Mouse (Mus musculus) heart, postnatal 36 days (tissue): Measurements from ENCODE around the gene Kncn. TPM values are rescaled to one million over a fixed set of nuclear protein-coding genes. Genes with fewer than 3 reads are reported as not detected.

Source experiments
- DNase-seq, 2 experiments: peaks; one replicate each; pipeline ENCODE4 v3.0.0; 2021 to 2022
- intact Hi-C: fragments of 180-260 bp; cut with DNase I; formaldehyde crosslinking; loops from one replicate; pipeline ENCODE4 v1.15.1; 2025
- total RNA-seq, 2 experiments: library from RNA; stranded (reverse); gene quantifications; 2 replicates each; pipeline ENCODE4 v1.2.3; 2021

Gene Kncn
- total RNA-seq, 2 experiments from 2014 or later = not detected

DNA sequence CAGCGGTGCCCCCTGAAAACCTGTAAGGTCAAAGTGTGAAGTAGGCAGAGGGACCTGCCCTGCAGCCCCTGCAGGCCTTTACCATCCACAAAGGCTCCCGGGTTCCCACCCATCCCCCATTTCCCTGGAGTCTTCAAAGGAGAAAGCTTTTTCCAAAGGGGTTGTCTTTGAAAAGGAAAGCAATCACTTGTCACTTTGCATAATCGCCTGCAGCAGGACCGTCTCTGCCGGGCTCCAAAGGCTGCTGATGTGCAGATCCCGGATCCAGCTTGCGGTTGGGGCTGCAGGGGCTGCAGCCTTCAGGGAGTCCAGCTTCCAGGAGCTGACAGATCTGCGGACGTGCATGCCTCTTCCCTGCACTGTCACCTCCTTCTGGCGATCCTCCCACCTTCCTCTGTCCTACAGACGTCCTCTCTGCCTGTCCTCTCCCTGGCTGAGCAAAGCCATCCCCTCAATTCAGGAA, 6.0 kb upstream of the Kncn start:
- intact Hi-C loops = no loop called here
- no peak for DNase-seq

DNA sequence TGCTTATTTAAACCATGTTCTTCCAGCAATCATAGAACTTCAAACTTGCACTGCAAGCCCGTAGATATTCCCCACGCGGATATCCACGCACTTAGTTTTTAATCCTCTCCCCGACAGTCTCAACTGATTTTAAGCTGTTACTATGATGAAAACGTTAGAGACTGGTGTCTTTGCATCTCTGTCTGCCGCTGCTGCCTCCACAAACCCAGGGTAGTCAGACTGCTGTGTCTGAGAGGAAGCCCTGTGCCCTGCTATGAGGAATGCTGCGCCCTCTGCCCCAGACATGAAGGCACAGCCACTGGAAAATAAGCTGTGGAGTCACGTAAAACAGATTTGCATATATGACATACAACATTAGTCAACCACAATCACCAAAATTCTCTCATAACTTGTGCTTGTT, 5.4 kb upstream of the Kncn start:
- intact Hi-C loops = no loop called here
- no peak for DNase-seq

DNA sequence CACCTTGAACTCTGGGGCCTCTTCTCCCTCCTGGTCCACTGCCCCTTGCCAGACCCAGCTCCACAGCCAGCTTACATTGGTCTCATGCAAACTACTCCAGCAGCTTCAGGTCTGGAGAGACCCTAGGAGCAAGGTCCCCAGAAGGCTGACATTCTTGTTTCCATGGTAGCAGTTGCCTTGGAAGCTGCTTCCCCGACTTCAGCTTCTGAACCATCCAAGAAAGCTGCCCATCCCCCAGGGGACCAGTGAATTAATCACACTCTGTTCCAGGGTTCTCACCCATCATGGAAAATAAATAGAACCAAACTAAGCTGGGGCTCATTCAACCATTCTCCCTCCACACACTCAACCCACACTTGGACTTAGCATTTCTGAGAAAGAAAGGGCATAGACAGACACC, 3.0 kb upstream of the Kncn start:
- no peak for DNase-seq

DNA sequence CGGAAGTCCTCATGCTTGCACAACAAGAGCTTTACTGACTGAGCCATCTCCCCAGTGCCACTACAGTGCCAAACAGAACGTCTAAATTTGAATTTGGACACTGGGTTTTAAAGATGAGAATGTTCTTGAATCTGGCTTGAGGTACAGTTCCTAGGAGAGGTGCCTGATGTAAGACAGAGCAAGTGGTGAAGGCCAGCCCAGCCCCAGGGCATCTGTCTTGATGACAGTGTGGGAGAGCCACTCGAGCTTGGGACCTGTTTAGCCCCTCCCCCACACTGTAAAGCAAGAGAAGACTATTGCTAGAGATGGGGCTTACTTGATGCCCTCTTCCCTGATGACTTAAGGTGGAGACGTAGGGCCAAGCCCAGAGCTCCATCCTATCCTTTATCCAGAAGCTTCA, 2.0 kb upstream of the Kncn start:
- no peak for DNase-seq
- intact Hi-C loops = no loop called here

More for the DNA sequence above, 3.0 kb upstream of the Kncn start:
- intact Hi-C loops = no loop called here

DNA sequence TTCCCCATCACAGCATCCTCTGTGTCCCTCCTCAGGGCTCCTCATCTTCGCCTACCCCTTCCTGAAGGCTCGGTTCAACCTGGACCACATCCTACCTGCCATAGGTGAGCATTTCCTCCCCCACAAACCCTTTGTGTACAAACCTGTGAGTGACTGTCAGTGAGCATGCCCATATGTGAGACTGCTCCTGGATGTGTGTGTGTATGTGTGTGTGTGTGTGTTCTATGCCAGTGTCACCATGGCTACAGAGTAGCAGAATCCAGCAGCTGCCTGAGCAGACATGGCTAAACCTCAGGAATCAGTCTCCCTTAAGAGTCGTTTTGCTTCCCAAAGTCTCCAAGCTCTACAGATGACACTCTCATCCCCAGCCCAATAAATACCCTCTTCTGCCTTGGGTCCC, 1.6 kb downstream of the Kncn start:
- no peak for DNase-seq
- intact Hi-C loops = no loop called here

DNA sequence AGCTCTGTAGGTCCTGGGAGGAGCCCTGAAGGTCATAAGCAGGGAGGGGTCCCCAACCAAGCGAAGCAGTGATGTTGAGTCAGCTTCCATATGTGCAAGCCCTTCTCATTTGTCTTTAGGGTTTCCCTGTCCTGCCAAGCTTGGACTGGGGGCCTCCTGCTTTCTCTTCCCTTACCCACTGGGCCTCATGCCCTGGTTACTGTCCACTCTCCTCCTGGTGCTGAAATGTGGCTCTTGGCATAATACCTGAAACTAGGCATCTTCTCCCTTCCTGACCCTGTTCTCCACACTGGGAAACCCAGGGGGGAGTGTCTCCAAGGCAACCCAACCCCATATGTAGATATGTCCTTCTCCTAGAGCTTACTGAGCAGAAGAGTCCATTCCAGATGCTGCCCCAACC, 2.7 kb downstream of the Kncn start:
- intact Hi-C loops = no loop called here
- DNase-seq = no peak

DNA sequence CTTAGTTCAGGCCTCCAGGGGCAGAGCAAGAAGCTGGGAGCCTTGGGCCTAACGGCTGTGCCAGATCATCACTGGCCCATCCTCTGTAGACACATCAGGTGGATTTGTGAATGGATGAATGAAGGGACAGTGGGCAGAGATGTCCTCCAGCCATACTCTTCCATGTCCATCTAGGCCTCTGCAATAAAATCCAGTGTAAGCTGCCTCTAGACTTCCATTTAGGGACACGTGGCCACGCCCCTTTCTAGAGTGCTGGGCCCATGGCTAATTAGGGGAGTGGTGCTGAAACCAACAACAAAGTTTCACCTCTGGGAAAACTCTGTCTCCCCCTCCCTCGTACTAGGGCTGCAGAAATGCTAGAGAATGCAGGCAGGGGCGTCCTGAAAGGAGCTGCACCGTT, 5.9 kb downstream of the Kncn start:
- intact Hi-C loops = no loop called here
- no peak for DNase-seq

DNA sequence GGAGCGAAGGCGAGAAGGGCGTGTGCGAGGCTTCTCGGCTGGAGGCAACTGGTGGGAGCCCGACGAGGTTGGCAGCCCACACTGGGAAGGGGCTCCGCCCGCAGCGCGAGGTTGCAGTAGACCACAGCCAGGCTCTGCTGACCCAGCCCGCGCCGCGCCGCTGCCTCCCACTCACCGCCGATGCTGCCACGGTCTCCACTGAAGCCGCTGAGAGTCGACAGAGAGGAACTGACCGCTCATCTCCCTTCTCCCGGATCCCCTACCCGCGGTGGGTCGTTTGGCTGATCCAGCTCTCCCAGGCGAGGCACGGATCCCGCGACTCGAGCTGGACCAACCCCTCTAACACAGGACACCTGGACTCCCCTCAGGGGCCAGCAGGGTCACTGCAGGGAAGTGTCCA, 6.4 kb downstream of the Kncn start, which contains the start of gene 6430628N08Rik:
6430628N08Rik (plus strand) TSS at position 113 of the 400 bp plus-strand sequence.
- DNase-seq = no peak
- intact Hi-C loops = no loop called here

DNA sequence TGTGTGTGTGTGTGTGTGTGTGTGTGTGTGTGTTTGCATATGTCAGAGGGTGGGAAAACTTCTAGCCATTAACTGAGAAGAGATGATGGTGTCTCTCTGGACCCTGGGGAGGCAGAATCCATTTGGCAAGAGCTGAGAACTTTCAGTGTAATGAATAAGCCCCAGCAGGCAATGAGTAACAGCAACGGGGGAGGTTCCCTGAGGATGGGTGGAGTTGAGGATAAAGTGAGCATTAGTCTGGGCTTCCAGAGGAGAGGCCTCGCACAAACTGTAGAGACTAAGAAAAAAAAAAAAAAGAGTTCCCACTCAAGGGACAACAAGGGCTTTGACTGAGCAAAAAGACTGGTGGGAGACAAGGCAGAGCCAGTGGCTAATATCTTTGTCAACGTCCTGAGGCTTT, 10.1 kb downstream of the Kncn start:
- intact Hi-C loops = no loop called here
- DNase-seq = no peak

DNA sequence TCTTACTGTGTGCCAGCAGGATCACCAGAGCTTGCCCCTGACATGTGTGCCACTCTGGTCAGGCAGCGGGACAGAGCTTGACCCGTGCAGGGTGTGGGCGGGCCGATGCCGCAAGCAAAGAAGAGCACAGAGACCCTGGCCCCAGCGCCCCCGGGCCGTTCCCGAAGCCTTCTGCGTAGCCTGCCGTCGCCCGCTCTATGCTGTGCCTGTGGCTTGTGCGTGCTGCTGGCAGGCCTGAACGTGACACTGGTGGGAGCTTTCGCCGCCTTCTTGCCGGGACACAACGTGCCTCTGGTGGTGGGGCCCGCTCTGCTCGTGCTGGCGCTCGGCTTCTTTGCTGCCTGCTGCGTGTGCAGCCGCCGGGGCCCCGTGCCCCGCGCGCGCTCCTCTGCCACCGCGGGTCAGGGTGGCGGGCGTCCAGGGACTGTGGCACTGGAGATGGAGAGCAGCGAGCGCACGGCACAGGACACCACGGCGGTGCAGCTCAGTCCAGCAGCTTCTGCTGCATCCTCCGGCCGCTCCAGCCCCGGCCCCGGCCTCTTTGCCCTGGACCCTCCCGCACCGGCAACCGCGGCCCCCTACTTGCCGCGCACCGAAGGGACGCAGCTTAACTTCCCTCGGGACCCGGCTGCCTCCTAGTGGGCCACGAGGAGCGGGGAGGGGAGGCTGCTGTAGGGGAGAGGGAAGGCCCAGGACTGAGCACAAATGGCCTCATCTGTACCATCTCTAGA, 13.9 kb downstream of the Kncn start:
- no peak for DNase-seq
- intact Hi-C loops = no loop called here

DNA sequence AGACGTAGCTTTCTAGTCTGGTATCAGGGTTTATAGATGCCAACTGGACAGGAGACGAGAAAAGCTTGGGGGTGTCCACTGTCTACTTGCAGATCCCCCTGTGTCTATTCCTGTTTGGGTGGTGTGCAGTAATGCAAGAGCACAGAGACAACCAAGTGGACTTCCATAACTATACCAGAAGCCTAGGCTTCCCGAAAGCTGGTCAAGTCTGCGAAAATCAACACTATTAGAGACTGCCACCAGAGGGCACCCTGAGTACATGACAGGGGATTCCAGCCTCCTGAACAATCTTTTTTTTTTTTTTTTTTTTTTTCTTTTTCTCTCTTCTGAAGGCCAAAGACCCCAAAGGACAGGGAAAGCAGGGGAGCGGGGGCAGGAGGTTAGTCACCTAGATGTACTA, 18.6 kb downstream of the Kncn start:
- intact Hi-C loops = loop anchor here (1.0 to 5.0 kb wide), 4 partner anchors 49 to 171 kb away; no protein-coding TSS in a partner anchor
- peak; percentile 74 to 83 for DNase-seq

DNA sequence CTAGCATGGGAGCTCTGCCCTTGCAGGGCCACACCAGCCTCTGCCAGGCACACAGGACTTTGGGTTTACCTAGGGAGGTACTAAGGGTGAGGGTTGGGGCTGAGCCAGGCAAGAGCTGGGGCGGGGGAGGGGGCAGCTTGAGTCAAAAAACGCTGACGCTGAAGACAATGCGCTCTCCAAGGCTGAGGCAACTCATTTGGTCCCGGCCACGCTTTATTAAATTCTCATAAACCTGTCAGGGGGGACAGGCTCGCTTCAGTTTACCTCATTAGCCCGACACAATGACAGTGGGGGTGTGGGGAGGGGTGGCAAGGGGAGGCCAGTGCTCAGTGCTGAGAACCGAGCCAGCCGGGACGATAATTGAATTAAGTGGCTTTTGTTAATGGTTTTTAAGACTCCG, 20.2 kb downstream of the Kncn start:
- intact Hi-C loops = loop anchor here (5.0 kb wide), 1 partner anchor 172 kb away; no protein-coding TSS in a partner anchor
- DNase-seq = no peak

DNA sequence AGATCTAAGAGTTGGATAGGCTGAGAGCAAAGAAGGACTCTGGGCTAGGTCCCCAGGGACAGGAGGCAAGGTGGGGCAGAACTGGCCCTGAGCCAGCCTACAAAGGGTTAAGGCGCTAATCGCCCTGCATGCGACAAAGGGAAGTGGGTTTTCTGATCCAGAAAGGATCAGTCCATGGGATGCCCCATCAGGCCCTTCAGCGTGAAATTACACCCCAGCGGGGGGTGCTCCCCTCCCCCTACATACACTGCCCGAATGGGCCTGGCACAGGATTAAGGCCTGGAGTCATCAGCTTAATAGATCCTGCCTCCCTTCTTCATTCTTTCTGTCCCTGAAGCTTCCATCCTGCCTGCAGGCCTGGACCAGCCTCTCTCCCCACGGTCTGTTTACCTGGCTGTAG, 21.5 kb downstream of the Kncn start:
- intact Hi-C loops = no loop called here
- no peak for DNase-seq

DNA sequence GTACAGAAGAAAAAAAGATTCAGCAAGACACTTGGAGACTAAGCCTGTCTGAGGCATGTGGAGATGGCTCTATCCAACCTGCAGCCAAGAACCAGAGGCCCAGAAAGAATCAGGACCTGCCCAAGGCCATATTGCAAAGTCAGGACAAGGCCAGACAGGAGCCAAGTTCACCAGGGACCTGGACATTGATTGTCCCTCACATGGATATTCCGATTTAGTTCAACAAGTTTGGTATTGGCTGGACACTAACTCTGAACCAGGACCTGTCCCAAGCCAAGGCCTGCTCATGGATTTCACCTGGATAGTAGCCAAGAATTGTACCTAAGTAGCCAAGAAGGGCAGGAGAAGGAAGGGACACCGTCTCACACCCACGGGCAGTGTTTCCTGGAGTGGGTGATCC, 22.6 kb downstream of the Kncn start:
- intact Hi-C loops = no loop called here
- DNase-seq = no peak

DNA sequence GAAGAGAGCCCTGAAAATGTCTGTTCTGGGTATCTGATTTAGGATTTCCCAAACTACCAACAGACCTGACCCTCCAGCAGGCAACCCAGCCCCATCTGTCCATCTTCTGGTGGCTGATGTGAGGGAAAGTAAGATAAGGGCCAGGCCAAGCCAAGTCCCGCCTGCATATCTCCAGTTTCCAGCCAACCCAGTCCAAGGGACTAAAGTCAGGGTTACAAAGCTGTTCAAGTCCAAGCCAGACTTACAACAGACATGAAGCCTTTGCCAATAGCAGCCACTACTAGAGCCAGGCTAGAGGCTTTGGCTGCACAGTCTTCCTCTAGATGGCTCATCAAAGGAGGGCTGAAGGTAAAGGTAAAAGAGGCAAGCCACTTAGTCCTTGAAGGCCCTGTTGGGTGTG, 23.8 kb downstream of the Kncn start:
- peak in 1 of 2 experiments; percentile 11 for DNase-seq
- intact Hi-C loops = no loop called here

DNA sequence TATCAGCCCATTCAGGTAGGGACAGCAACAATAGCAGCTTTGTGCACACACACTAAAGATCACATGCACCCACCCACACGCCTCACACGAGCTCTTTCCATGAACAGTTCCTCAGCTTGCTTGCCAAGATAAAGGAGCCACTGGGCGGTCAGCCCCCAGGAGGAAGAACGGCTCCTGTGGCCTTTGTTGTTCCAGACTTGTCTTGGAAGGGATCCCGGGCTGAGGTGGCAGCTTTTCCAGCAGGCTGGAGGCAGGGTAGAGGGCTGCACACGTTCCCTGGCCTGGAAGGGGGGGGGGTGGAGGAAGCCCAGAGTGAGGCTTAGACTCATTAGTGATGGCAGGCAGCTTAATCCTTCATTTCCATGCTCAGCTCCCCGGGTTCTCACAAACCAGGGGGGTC, 24.4 kb downstream of the Kncn start:
- intact Hi-C loops = no loop called here
- peak; percentile 23 to 42 for DNase-seq

DNA sequence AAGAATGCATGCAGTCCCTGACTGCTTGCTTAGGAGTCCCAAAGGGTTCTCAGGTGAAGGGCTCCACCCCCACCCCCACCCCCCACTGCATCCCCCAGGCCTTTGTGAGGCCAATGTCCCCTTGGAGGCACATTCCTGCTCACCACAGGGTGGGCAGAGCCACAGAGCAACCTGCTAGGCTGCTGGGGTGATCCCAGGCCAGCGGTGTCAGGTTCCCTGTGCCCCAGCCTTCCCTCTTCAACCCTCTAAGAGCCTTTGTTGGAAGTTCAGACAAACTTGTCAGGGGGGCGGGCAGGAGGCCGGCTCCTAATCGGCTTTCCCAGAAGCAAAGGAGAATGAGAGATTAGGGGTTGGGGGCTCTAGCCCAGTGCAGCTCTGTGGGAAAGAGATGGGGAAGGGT, 27.4 kb downstream of the Kncn start:
- intact Hi-C loops = no loop called here
- no peak for DNase-seq

DNA sequence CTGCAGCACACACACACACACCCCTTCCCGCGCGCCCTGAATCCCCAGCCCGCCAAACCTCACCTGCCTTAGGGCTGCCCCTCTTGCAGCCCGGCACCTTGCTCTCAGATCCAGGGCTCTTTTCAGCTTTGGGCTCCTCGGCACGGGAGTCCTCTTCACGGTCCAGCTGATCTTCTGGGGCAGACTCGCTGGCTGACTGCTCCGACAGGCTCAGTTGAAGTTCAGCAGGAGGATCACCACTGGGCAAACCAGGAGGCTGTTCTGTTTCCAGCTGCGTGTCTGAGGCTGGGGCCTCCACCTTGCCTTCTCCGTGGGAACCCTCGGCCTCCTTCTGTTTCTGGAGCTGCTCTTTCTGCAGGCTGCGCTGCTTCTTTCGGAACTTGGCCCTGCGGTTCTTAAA, 35.7 kb downstream of the Kncn start:
- intact Hi-C loops = no loop called here
- no peak for DNase-seq

DNA sequence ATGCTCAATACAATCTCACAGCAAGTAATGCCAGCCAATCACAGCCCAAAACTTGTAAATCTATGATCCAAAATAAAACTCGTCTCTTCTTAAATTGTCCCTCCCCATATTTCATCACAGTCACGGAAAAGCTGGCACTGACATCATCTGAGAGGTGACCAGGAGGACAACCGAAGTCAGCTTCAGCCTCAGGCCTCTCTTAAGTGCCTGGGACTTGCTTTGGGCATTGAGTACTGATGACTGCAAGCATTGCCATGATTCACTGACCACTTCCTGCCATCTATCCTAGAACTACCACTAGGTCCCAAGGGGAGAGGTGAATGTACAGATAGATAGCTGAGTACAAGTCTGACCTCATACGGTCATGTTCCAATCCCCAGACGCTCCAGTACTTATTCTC, 38.5 kb downstream of the Kncn start:
- intact Hi-C loops = no loop called here
- no peak for DNase-seq

DNA sequence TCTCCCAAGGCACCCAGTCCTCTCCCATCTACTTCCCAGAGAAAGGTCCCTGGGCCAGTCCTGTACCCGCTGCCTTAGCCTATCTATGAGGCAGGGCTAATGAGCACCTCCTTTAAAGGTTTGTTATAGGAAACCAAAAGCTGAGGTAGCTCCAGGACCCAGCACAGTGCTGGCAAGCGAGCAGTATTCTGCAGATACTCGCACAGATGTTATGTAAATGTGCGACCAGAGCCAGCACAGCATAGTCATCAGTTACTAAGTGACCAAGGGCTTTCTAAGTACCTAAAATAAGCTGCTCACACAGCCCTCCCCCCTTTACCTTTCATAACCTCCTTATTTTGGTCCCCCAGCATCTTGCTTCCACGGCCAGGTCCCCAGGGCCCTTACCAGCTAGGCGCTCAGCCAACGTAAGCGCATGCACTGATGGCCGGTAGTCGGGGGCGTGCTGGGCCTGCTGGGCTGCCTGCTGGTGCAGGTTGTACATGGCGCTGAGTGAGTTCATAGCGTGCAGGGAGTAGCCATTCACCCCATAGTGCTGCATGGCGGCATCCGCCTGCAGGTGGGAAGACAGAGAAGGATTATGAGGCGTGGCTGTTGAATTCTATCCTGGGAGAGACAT, 39.2 kb downstream of the Kncn start:
- intact Hi-C loops = no loop called here
- no peak for DNase-seq

DNA sequence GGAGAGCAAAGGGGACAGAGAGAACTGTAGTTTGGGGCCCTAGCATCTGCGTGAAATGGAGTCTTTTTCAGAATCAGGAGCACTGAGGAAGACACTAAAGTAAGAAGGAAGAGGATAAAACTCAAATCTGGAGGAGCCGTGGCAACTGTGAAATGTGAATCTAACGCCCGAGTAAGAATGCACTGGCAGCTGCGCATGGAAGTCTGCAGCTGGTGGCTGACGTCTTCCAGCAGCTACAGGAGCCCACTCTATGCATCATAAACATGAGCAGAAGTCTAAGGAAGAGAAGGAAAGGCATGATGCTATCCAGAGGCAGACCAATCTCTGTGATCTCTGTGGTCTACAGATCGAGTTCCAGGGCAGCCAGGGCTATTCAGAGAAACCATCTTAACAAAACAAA, 43.4 kb downstream of the Kncn start:
- intact Hi-C loops = no loop called here
- no peak for DNase-seq

DNA sequence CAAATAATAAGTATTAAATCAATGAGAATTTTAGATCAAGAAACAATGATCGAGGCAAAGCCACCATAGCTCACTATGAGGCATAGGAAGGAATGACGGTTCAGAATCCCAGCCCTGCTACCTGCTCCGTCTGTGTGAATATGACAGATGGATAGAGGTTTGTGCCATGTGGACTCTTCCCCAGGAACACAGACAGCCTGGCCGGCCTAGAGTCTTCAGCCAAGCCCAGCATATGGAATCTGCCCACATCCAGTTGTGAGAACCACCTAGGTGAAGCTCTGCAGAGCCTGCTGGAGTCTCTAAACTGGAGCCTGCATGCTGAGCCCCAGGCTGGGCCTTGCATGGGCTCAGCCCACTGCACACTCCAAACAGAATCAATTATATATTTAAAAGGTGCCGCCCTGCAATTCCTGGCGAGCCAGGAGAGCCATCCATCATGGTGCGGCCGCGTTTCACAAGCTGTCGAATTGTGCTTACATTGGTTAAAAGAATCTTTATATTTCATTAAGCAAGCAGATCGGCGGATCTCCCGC, 47.4 kb downstream of the Kncn start:
- no peak for DNase-seq
- intact Hi-C loops = no loop called here
